Mouse (Mus musculus): ENCODE results near the gene Zmynd10.
A peak's percentile ranks its signal among the peaks of the same experiment; 100 is the strongest.

Zmynd10 gene

GRCm38 (mm10) chr9:107579023-107579900 lies 32.2 kb downstream of the Zmynd10 start:
- no peak for DNase-seq (ENCODE audit: low spot score in 2 of 2)

- DNase-seq (ENCODE audit: low spot score in 2 of 2) = peak; percentile 82 to 91
Observed at GRCm38 (mm10) chr9:107580501-107581317, 33.6 kb downstream of the Zmynd10 start, which contains the start of gene Hyal3. TSS of gene Hyal3 (plus strand) at chr9:107580818.

GRCm38 (mm10) chr9:107581584-107581983 lies 34.5 kb downstream of the Zmynd10 start:
- DNase-seq (ENCODE audit: low spot score in 2 of 2) = no peak

- no peak for DNase-seq (ENCODE audit: low spot score in 2 of 2)
Observed at GRCm38 (mm10) chr9:107582509-107583062, 35.5 kb downstream of the Zmynd10 start.

GRCm38 (mm10) chr9:107583174-107583573 lies 36.1 kb downstream of the Zmynd10 start:
- DNase-seq (ENCODE audit: low spot score in 2 of 2) = no peak

GRCm38 (mm10) chr9:107586504-107586903 lies 39.4 kb downstream of the Zmynd10 start:
- DNase-seq (ENCODE audit: low spot score in 2 of 2) = no peak

GRCm38 (mm10) chr9:107586974-107587832 lies 40.1 kb downstream of the Zmynd10 start, which contains the start of gene Ifrd2:
TSS of gene Ifrd2 (plus strand) at chr9:107587642.
- DNase-seq (ENCODE audit: low spot score in 2 of 2) = peak; percentile 93 to 97

GRCm38 (mm10) chr9:107587833-107588639 lies 40.9 kb downstream of the Zmynd10 start:
- no peak for DNase-seq (ENCODE audit: low spot score in 2 of 2)

- no peak for DNase-seq (ENCODE audit: low spot score in 2 of 2)
Observed at GRCm38 (mm10) chr9:107590058-107590772, 43.1 kb downstream of the Zmynd10 start.

GRCm38 (mm10) chr9:107590773-107591060 lies 43.6 kb downstream of the Zmynd10 start:
- DNase-seq (ENCODE audit: low spot score in 2 of 2) = no peak

- no peak for DNase-seq (ENCODE audit: low spot score in 2 of 2)
Observed at GRCm38 (mm10) chr9:107593101-107593976, 46.2 kb downstream of the Zmynd10 start.

- no peak for DNase-seq (ENCODE audit: low spot score in 2 of 2)
Observed at GRCm38 (mm10) chr9:107594281-107595062, 47.4 kb downstream of the Zmynd10 start.

GRCm38 (mm10) chr9:107596619-107597569 lies 49.8 kb downstream of the Zmynd10 start:
- no peak for DNase-seq (ENCODE audit: low spot score in 2 of 2)

GRCm38 (mm10) chr9:107598385-107598784 lies 51.3 kb downstream of the Zmynd10 start:
- no peak for DNase-seq (ENCODE audit: low spot score in 2 of 2)

- no peak for DNase-seq (ENCODE audit: low spot score in 2 of 2)
Observed at GRCm38 (mm10) chr9:107599433-107599832, 52.3 kb downstream of the Zmynd10 start.

- DNase-seq (ENCODE audit: low spot score in 2 of 2) = no peak
Observed at GRCm38 (mm10) chr9:107599842-107600241, 52.7 kb downstream of the Zmynd10 start.

GRCm38 (mm10) chr9:107600745-107601144 lies 53.6 kb downstream of the Zmynd10 start:
- DNase-seq (ENCODE audit: low spot score in 2 of 2) = no peak
